Mouse (Mus musculus): Measurements from ENCODE around the gene Lmcd1.

GRCm38 (mm10) chr6:112281935-112282334, 8.4 kb downstream of the Lmcd1 start:
- TF ChIP-seq GATA1 (IDR thresholded peaks at IDR 0.05; ENCODE audit: low read length) (no peak), TAL1 (IDR thresholded peaks at IDR 0.05; ENCODE audit: low read length) (no peak)

Data from erythroblast, embryonic 14.5 days (primary cell).